Mouse (Mus musculus) bone marrow macrophage, adult 2 months (primary cell): ENCODE data around the gene Sh3d21.

Source experiments
- CTCF ChIP-seq: IDR thresholded peaks from 2 replicates; pipeline ENCODE4 v1.5.1; 2012; ENCODE audit warnings: low read depth, mild to moderate bottlenecking, low read length, moderate library complexity
- POLR2A ChIP-seq: IDR thresholded peaks from 2 replicates; pipeline ENCODE4 v1.6.1; 2012; ENCODE audit warnings: mild to moderate bottlenecking, low read depth, low read length, borderline replicate concordance

GRCm38 (mm10) chr4:126150297-126150948 lies 12.9 kb downstream of the Sh3d21 start:
- TF ChIP-seq CTCF (no peak), POLR2A (no peak)
